Mouse (Mus musculus) erythroblast, embryonic 14.5 days (primary cell): ENCODE measurements around the gene Dmc1.

ENCODE experiments used
- GATA1 ChIP-seq: IDR thresholded peaks from 2 replicates; pipeline ENCODE4 v1.6.1; 2012; ENCODE audit warnings: low read length, inconsistent platforms, mixed read lengths
- TAL1 ChIP-seq: IDR thresholded peaks from 3 replicates; pipeline ENCODE4 v1.6.1; 2012; ENCODE audit warnings: low read length, inconsistent platforms, mixed read lengths

DNA sequence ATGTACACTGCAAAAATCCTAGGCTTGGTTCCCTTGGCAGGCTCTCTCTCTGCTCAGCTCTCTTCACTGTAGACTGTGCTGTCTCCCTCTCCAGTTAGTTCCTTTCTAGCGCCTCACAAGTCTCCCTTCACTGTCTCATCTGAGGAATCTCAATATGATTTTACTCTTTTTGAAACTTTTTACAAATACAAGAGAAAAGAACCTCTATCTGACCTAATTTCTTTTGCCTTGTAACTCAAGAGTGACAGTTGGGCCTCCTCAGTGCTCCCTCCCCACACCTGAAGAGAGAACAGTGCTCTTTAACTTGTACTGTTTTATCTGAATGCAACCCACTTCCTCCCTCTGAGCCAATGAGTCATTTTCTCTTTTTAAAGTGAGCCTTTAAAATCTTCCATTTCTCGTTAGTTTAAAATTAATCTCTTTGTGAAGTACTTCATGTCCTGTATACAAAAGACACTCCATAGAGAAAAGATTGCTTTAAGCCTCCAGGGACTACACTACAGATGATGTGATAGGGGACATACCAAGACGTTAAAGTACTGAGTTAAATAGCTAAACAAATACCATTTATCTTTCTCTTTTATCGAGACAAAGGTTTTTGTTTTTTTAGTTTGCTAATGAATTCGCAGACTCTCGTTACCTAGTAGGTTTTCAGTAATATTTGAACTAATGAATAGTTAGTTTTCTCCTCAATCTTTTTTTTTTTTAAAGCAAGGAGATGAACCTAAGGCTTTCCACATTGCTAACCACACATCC lies 27.1 kb downstream of the Dmc1 start:
- TF ChIP-seq TAL1, result no peak
- TF ChIP-seq GATA1, result no peak
